Mouse (Mus musculus) ES-E14 (cell line): ENCODE results near the gene 1700022I11Rik.

ENCODE experiments used
- HCFC1 ChIP-seq: IDR thresholded peaks from 2 replicates; pipeline ENCODE4 v1.6.1; 2012; ENCODE audit warnings: low read length, inconsistent platforms, borderline replicate concordance; ENCODE audit not compliant: insufficient read depth
- ZC3H11A ChIP-seq: IDR thresholded peaks from 2 replicates; pipeline ENCODE4 v1.6.1; 2012; ENCODE audit warnings: low read depth, mild to moderate bottlenecking, inconsistent platforms, low read length, borderline replicate concordance
- ZNF384 ChIP-seq: IDR thresholded peaks from 2 replicates; pipeline ENCODE4 v1.6.1; 2012; ENCODE audit warnings: low read depth, low read length, inconsistent platforms

GRCm38 (mm10) chr4:42922461-42922860, 46.9 kb upstream of the 1700022I11Rik start:
- TF ChIP-seq HCFC1 (no peak), ZC3H11A (no peak), ZNF384 (no peak)
